Mouse (Mus musculus) fibroblast of lung, adult 2 months (primary cell): ENCODE data around the gene Sdf2.
"Not testable (repeated sequence)": the region's sequence is repeated elsewhere in the genome, so short reads cannot be mapped to it uniquely, and the experiment has no call there.

ENCODE experiments used
- DNase-seq: peaks from one replicate; pipeline ENCODE4 v3.0.0-alpha.2; 2011; ENCODE audit warnings: low read depth

Gene Sdf2

DNA sequence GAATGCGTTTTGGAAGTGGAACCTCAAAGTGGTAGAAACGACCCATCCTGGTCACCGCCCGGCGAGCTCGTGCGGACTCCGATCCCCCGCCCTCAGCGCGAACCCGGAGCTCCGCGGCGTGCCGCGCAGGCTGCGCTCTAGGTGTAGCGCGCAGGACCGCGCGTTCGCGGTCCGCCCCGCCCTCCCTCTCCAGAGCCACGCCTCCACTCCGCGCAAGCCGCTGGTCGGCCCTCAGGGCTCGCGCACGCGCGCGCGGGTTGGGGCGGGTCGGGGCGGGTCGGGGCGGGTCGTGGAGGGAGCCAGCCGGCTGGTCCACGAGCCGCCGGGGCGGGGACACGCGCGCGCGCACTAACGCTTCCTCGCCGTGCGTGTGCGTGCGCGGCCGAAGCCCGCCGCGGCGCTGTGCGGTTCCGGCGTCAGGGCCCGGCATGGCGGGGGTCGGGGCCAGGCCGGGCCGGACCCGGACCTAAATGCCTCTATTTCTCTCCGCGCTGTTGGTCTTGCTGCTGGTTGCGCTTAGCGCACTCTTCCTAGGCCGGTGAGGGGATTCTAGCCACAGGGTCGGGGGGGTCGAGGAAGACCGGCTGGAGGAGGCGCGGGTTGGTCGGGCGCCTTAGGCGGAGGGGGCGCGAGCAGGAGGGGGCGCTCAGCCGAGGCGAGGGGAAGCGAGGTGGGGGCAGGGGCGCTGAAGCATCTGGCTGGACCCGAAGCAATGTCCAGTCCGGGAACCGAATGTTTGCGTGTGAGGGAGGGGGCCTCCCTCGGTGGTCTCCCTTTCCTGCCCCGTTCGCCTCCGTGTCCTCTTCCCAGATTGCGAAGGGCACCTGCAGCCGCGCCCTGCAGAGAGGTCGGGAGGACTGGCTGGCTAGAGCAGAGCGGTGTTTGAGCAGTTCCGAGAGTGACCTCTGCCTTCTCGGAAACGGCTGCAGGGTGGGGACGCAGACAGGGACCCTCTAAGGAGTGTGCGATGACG is 16.1 kb downstream of the Sdf2 start, which contains the start of gene 2610507B11Rik:
Gene 2610507B11Rik, plus strand, starts transcription at position 373 of the 973 bp plus-strand sequence.
- peak; percentile 70 for DNase-seq

DNA sequence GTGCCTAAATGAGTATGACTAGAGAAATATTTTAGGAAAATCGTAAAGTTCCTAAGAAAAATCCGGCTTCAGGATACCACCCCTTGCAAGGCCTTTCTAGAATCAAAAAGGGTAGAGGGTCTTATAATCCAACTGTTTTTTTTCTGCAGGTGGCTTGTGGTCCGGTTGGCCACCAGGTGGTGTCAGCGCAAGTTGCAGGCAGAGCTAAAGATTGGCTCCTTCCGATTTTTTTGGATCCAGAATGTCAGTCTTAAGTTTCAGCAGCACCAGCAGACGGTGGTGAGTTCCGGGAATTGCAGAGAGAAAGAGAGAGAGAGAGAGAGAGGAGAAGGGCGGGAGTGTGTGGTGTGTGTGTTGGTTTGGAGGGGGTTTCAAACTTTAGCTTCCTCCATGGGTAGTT is 17.0 kb downstream of the Sdf2 start:
- peak; percentile 65 for DNase-seq

DNA sequence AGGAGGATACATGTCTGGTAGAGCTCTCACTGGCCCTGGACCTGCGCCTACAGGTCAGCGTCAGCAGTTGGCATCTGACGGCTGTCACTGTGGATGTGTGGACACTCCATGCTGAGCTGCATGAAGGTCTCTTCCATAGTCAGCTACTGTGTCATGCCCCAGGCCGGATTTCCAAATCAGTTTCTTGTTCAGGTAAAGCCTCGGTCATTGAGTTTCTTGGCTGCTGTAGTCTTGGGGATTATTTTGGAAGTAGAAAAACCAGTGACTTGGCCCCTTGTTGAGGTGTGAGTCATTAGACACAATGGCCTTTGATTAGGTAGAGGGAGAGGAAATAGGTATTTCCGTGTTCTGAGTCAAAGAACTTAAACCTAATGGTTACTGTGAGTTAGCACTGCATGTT is 20.0 kb downstream of the Sdf2 start:
- DNase-seq, result no peak

DNA sequence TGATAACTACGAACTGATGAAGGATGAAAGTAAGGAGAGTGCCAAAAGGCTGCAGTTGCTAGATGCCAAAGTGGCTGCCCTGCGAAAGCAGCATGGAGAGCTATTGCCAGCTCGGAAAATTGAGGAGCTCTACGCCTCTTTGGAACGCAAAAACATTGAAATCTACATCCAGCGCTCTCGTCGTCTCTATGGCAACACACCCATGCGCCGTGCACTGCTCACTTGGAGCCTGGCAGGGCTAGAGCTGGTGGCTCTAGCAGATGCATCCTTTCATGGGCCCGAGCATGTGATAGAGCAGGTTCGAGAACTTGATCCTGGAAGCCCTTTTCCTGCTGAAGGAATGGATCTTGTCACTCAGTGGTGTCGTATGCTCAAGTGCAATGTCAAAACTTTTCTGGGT is 26.4 kb downstream of the Sdf2 start:
- DNase-seq, result no peak

DNA sequence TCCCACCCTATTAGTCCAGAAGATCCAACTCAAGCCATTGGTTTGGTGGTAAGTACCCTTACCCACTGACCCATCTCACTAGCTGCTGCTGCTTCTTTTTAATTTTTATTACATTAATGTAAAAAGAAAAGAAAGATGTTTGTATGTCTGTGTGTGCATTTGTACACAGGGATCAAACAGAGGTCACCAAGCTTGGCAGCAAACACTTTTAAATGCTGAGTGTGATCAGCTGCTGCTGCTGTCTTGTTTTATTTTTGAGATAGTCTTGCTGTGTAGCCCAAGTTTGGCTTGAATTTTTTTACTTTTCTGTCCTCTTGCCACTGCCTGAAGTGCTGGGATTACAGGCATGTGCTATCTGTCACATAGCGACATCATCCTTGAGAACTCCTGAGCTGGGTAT is 30.1 kb downstream of the Sdf2 start:
- no peak for DNase-seq

DNA sequence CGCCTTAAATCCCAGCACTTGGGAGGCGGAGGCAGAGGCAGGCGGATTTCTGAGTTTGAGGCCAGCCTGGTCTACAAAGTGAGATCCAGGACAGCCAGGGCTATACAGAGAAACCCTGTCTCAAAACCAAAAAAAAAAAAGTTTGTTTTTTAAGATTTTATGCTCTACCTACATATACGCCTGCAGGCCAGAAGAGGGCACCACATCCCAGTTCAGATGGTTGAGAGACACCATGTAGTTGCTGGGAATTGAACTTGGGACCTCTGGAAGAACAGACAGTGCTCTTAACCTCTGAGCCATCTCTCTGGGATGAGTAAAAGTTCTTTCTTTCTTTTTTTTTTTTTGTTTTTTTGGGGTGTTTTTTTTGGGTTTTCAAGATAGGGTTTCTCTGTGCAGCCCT is 30.6 kb downstream of the Sdf2 start:
- not testable (repeated sequence) for DNase-seq

DNA sequence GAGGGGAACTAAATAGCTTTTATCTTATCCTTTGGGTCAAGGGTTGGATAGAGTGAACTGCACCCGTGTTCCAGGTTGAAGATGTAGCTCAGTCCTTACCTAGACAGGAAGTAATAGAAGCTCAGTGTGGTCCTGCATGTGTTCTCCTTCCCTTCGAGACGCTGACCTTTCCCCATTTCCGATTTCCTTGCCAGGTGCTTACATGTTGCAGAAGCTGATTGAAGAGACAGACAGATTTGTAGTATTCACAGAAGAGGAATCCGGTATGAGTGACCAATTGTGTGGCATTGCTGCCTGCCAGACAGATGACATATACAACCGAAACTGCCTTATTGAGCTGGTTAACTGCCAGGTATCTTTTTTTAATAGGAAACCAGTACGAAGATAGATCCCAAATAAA is 33.3 kb downstream of the Sdf2 start:
- DNase-seq, result no peak

DNA sequence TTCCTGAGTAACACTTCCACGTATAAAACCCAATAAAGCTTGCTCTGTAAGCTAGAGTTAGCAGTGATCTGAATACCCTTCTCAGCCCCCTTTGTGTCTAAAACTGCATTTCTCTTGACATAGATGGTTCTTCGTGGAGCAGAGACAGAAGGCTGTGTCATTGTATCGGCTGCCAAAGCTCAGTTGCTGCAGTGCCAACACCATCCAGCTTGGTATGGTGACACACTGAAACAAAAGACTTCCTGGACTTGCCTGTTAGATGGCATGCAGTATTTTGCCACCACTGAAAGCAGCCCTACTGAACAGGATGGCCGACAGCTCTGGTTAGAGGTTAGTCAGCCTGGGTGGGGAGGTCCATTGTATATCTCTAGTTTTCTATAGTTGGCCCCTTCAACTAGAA is 34.0 kb downstream of the Sdf2 start:
- no peak for DNase-seq

DNA sequence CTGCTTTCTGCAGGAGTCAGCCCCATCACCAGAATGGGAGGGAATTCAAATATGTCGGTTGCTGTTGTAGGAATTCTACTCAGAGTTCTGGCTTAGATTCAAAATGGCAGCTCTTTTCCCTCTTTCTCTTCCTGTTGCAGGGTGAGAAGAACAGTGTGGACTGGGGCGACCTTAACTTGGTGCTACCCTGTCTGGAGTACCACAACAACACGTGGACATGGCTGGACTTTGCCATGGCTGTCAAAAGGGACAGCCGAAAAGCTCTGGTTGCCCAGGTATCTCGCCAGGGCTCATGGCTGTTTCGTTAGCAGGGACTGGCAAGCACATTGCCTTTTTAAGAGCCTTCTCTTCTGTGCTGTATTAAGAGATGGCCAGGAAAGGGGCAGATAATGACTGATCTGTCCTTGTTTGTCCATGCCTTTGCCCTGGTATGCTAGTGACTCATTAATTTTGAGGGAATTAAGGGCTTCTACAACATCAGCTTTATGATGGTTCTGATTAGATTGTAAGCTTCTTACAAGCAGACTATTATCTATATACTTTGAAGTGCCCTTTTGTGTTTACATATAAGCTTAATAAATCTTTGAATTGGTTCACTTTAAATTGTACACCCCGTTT is 43.7 kb downstream of the Sdf2 start:
- DNase-seq, result no peak

DNA sequence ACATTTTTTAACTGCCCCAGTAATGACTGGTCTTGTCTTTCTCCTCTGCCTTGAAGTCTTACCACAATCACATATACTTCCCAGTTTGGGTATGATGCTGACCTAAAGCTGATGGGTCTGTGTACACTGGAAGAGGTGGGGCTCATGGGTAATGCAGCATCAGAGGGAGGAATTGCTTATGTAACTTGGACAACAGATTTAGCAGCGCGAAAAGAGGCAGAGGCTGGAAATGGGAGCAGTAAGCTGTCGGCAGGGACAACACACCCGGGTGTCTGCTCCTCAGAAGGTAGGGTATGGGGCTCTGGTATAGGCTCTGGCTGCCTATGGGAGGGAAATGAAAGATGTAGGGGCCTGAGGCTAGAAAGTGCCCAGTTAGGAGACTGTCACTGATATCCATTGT is 45.1 kb downstream of the Sdf2 start, which contains the start of gene BC030499:
Gene BC030499, plus strand, starts transcription at position 188 of the 400 bp plus-strand sequence.
- no peak for DNase-seq

DNA sequence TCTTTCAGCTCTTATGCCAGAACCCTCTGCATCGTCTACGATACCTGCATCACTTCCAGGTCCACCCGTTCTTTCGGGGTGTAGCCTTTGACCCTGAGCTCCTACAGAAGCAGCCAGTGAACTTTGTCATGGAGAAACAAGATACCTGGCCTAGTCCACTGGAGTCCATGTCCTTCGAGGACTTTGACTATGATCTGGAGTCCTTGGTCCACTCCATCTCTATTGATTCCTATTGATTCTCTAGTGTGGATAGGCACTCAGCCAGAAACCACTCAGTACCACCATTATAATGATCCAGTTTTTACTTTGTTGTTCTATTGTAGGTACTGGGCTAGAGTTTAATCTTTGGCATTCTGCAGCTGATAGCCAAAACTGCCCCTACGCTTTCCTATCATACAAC is 49.0 kb downstream of the Sdf2 start:
- no peak for DNase-seq

DNA sequence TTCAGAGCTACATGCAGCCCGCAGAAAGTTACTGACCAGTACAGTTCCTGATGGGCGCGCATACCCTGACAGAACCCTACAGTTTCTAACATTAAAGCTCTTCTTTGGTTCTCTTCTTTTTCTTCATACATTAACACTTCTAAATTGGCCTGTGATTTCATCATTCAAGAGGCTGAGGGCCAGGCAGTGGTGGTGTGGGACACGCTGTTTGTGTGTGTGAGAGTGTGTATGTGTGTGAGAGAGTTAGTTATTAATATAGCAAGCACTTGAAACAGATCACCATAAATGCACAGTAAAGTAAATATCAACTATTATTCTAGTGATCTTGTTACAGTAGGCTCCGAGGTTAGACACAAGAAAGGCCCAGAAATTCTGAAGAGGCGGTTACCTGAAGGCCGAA is 55.4 kb downstream of the Sdf2 start:
- DNase-seq, result no peak

DNA sequence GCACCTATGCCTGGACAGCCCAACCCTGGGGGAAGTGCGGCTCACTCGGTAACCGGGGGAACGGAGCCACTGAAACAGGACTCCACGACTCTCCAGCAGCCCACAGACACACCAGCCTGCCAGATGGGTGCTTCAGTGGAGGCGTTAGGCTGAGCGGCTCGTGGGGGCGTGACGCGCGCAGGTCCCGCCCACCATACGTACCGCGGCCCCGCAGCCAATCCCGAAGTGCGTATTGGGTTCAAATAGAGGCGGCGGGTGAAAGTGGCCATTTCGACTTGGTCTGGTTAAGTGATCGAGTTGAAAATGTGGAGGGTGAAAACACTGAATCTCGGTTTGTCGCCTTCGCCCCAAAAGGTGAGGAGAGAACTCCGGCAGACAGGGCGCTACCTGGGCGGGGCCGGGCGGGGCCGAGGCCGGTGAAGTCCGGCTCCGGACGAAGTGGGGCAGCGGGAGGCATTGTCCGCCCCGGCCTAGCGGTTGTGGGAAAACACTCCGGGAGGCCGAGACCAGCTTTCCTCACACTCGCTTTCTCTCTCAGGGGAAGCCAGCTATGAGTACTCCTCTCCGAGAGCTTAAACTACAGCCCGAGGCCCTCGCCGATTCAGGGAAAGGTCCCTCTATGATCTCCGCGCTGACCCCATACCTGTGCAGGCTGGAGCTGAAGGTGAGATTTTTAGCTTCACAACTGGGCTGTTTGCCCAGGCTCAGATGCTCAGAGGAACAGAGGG is 56.0 kb downstream of the Sdf2 start, which contains the start of gene Spag5:
Gene Spag5, plus strand, starts transcription at position 173 of the 728 bp plus-strand sequence.
- peak; percentile 74 for DNase-seq
